Mouse (Mus musculus): Measurements from ENCODE around the gene Yeats2. TPM values are rescaled to one million over a fixed set of nuclear protein-coding genes. Genes with fewer than 3 reads are reported as not detected.
"Not testable (repeated sequence)": the region's sequence is repeated elsewhere in the genome, so short reads cannot be mapped to it uniquely, and the experiment has no call there.

The Yeats2 gene
- polyA plus RNA-seq, 1 experiment from 2014 or later: 16.5 TPM

- Histone ChIP-seq H3K4me1 (ENCODE audit: control insufficient read depth, insufficient read depth, low read depth, low read length) (no peaks in the 10 kb centered on the region), H3K36me3 (ENCODE audit: control insufficient read depth, insufficient read depth, low read length) (peaks cover 25% of the 10 kb centered on the region), H3K9me3 (ENCODE audit: control insufficient read depth, low read length) (no peaks in the 10 kb centered on the region), H3K9ac (ENCODE audit: low read depth, low read length) (no peak overlapping the region), H3K27me3 (replicated peaks; ENCODE audit: control insufficient read depth, insufficient read depth, low read length) (no peaks in the 10 kb centered on the region), H3K4me2 (ENCODE audit: low read length) (no peak overlapping the region), H3K4me3 (ENCODE audit: low read length) (no peak overlapping the region), H3K27ac (ENCODE audit: low read depth, low read length) (no peak overlapping the region)
- 71% methylated on average over 2 of the region's 2 CpGs for WGBS
- ATAC-seq: peak; percentile 42; the same call in 1 of the 2 replicates
Measured at GRCm38 (mm10) chr16:20112649-20113048, 28.2 kb upstream of the Yeats2 start.

GRCm38 (mm10) chr16:20116069-20116468, 24.8 kb upstream of the Yeats2 start:
- Histone ChIP-seq H3K4me2 (ENCODE audit: low read length) (no peak overlapping the region), H3K27ac (ENCODE audit: low read depth, low read length) (no peak overlapping the region), H3K4me1 (ENCODE audit: control insufficient read depth, insufficient read depth, low read depth, low read length) (no peaks in the 10 kb centered on the region), H3K27me3 (replicated peaks; ENCODE audit: control insufficient read depth, insufficient read depth, low read length) (no peaks in the 10 kb centered on the region), H3K9ac (ENCODE audit: low read depth, low read length) (no peak overlapping the region), H3K36me3 (ENCODE audit: control insufficient read depth, insufficient read depth, low read length) (peaks cover 18% of the 10 kb centered on the region), H3K4me3 (ENCODE audit: low read length) (no peak overlapping the region), H3K9me3 (ENCODE audit: control insufficient read depth, low read length) (no peaks in the 10 kb centered on the region)
- 91% methylated on average over 4 of the region's 4 CpGs for WGBS
- ATAC-seq: no peak

- H3K4me3 ChIP-seq (ENCODE audit: low read length); H3K9me3 ChIP-seq (ENCODE audit: control insufficient read depth, low read length); H3K9ac ChIP-seq (ENCODE audit: low read depth, low read length); ATAC-seq; H3K27me3 ChIP-seq (replicated peaks; ENCODE audit: control insufficient read depth, insufficient read depth, low read length); H3K27ac ChIP-seq (ENCODE audit: low read depth, low read length); H3K4me1 ChIP-seq (ENCODE audit: control insufficient read depth, insufficient read depth, low read depth, low read length); H3K4me2 ChIP-seq (ENCODE audit: low read length): not testable (repeated sequence)
- 86% methylated on average over 10 of the region's 10 CpGs for WGBS
- peaks cover 15% of the 10 kb centered on the region for H3K36me3 ChIP-seq (ENCODE audit: control insufficient read depth, insufficient read depth, low read length)
Measured at GRCm38 (mm10) chr16:20126319-20126883, 14.5 kb upstream of the Yeats2 start.

GRCm38 (mm10) chr16:20130397-20130796, 10.5 kb upstream of the Yeats2 start:
- 0 out of 2 replicates have a peak, but pooled peaks have one; percentile 20 for ATAC-seq
- H3K9me3 ChIP-seq (ENCODE audit: control insufficient read depth, low read length): no peaks in the 10 kb centered on the region
- no peak overlapping the region for H3K4me3 ChIP-seq (ENCODE audit: low read length)
- no peak overlapping the region for H3K27ac ChIP-seq (ENCODE audit: low read depth, low read length)
- H3K9ac ChIP-seq (ENCODE audit: low read depth, low read length): no peak overlapping the region
- no peaks in the 10 kb centered on the region for H3K27me3 ChIP-seq (replicated peaks; ENCODE audit: control insufficient read depth, insufficient read depth, low read length)
- no peaks in the 10 kb centered on the region for H3K4me1 ChIP-seq (ENCODE audit: control insufficient read depth, insufficient read depth, low read depth, low read length)
- H3K4me2 ChIP-seq (ENCODE audit: low read length): no peak overlapping the region
- peaks cover 6% of the 10 kb centered on the region for H3K36me3 ChIP-seq (ENCODE audit: control insufficient read depth, insufficient read depth, low read length)
- whole genome bisulfite sequencing: 63% methylated on average over 2 of the region's 2 CpGs

- 97% methylated on average over 3 of the region's 3 CpGs for WGBS
- no peaks in the 10 kb centered on the region for H3K27me3 ChIP-seq (replicated peaks; ENCODE audit: control insufficient read depth, insufficient read depth, low read length)
- no peak for ATAC-seq
Measured at GRCm38 (mm10) chr16:20144568-20144967, 3.7 kb downstream of the Yeats2 start.

GRCm38 (mm10) chr16:20151991-20152390, 11.1 kb downstream of the Yeats2 start:
- Histone ChIP-seq H3K36me3 (ENCODE audit: control insufficient read depth, insufficient read depth, low read length) (peaks cover 11% of the 10 kb centered on the region), H3K4me2 (ENCODE audit: low read length) (no peak overlapping the region), H3K9me3 (ENCODE audit: control insufficient read depth, low read length) (no peaks in the 10 kb centered on the region), H3K4me3 (ENCODE audit: low read length) (no peak overlapping the region), H3K4me1 (ENCODE audit: control insufficient read depth, insufficient read depth, low read depth, low read length) (no peaks in the 10 kb centered on the region), H3K27ac (ENCODE audit: low read depth, low read length) (no peak overlapping the region), H3K9ac (ENCODE audit: low read depth, low read length) (no peak overlapping the region), H3K27me3 (replicated peaks; ENCODE audit: control insufficient read depth, insufficient read depth, low read length) (no peaks in the 10 kb centered on the region)
- ATAC-seq: no peak
- WGBS: 81% methylated on average over 5 of the region's 5 CpGs

More at GRCm38 (mm10) chr16:20144568-20144967, 3.7 kb downstream of the Yeats2 start:
- Histone ChIP-seq H3K9me3 (ENCODE audit: control insufficient read depth, low read length) (no peaks in the 10 kb centered on the region), H3K4me2 (ENCODE audit: low read length) (no peak overlapping the region), H3K27ac (ENCODE audit: low read depth, low read length) (no peak overlapping the region), H3K4me3 (ENCODE audit: low read length) (no peak overlapping the region), H3K9ac (ENCODE audit: low read depth, low read length) (no peak overlapping the region), H3K36me3 (ENCODE audit: control insufficient read depth, insufficient read depth, low read length) (no peaks in the 10 kb centered on the region), H3K4me1 (ENCODE audit: control insufficient read depth, insufficient read depth, low read depth, low read length) (peaks cover 14% of the 10 kb centered on the region)

GRCm38 (mm10) chr16:20153742-20154141, 12.9 kb downstream of the Yeats2 start:
- Histone ChIP-seq H3K27ac (ENCODE audit: low read depth, low read length) (no peak overlapping the region), H3K27me3 (replicated peaks; ENCODE audit: control insufficient read depth, insufficient read depth, low read length) (no peaks in the 10 kb centered on the region), H3K9ac (ENCODE audit: low read depth, low read length) (no peak overlapping the region), H3K4me3 (ENCODE audit: low read length) (no peak overlapping the region), H3K9me3 (ENCODE audit: control insufficient read depth, low read length) (no peaks in the 10 kb centered on the region), H3K36me3 (ENCODE audit: control insufficient read depth, insufficient read depth, low read length) (peaks cover 19% of the 10 kb centered on the region), H3K4me2 (ENCODE audit: low read length) (no peak overlapping the region), H3K4me1 (ENCODE audit: control insufficient read depth, insufficient read depth, low read depth, low read length) (no peaks in the 10 kb centered on the region)
- ATAC-seq: no peak
- WGBS: 77% methylated on average over 3 of the region's 3 CpGs

GRCm38 (mm10) chr16:20160130-20160529, 19.3 kb downstream of the Yeats2 start:
- Histone ChIP-seq H3K4me3 (ENCODE audit: low read length) (no peak overlapping the region), H3K4me2 (ENCODE audit: low read length) (no peak overlapping the region), H3K27ac (ENCODE audit: low read depth, low read length) (no peak overlapping the region), H3K4me1 (ENCODE audit: control insufficient read depth, insufficient read depth, low read depth, low read length) (no peaks in the 10 kb centered on the region), H3K36me3 (ENCODE audit: control insufficient read depth, insufficient read depth, low read length) (peaks cover 50% of the 10 kb centered on the region), H3K27me3 (replicated peaks; ENCODE audit: control insufficient read depth, insufficient read depth, low read length) (no peaks in the 10 kb centered on the region), H3K9me3 (ENCODE audit: control insufficient read depth, low read length) (no peaks in the 10 kb centered on the region), H3K9ac (ENCODE audit: low read depth, low read length) (no peak overlapping the region)
- WGBS: 93% methylated on average over 2 of the region's 2 CpGs
- no peak for ATAC-seq

GRCm38 (mm10) chr16:20169071-20169470, 28.2 kb downstream of the Yeats2 start:
- H3K9ac ChIP-seq (ENCODE audit: low read depth, low read length): no peak overlapping the region
- H3K4me1 ChIP-seq (ENCODE audit: control insufficient read depth, insufficient read depth, low read depth, low read length): no peaks in the 10 kb centered on the region
- peak overlapping the region; percentile 23 for H3K27ac ChIP-seq (ENCODE audit: low read depth, low read length)
- peaks cover 60% of the 10 kb centered on the region for H3K36me3 ChIP-seq (ENCODE audit: control insufficient read depth, insufficient read depth, low read length)
- 0 out of 2 replicates have a peak, but pooled peaks cover 2% of the 10 kb centered on the region for H3K9me3 ChIP-seq (ENCODE audit: control insufficient read depth, low read length)
- ATAC-seq: no peak
- no peak overlapping the region for H3K4me2 ChIP-seq (ENCODE audit: low read length)
- no peak overlapping the region for H3K4me3 ChIP-seq (ENCODE audit: low read length)
- H3K27me3 ChIP-seq (replicated peaks; ENCODE audit: control insufficient read depth, insufficient read depth, low read length): no peaks in the 10 kb centered on the region
- 82% methylated on average over 3 of the region's 3 CpGs for WGBS

All from hindbrain, embryonic 16.5 days (tissue).